Mouse (Mus musculus) intestine, embryonic 16.5 days (tissue): ENCODE data around the gene Kpna2. TPM values are rescaled to one million over a fixed set of nuclear protein-coding genes. Genes with fewer than 3 reads are reported as not detected.
A peak's percentile ranks its signal among the peaks of the same experiment; 100 is the strongest.
"Not testable (repeated sequence)": the region's sequence is repeated elsewhere in the genome, so short reads cannot be mapped to it uniquely, and the experiment has no call there.

Experiments used
- ATAC-seq: fragments of 200-750 bp; cut with Nextera tagmentation; 2 replicates; pipeline ENCODE4 v1.8.0; 2017; ENCODE audit warnings: moderate TSS enrichment, moderate library complexity
- H3K27ac ChIP-seq: fragments of 300-500 bp; sonication (generic); 2 replicates; pipeline ENCODE4 v1.5.1; 2014; ENCODE audit warnings: mild to moderate bottlenecking, low read length
- H3K27me3 ChIP-seq: fragments of 300-500 bp; sonication (generic); replicated peaks from 2 replicates; pipeline ENCODE4 v1.6.1; 2014; ENCODE audit warnings: low read length, control low read depth, mixed read lengths; ENCODE audit not compliant: control insufficient read depth, insufficient read depth
- H3K36me3 ChIP-seq: fragments of 300-500 bp; sonication (generic); 2 replicates; pipeline ENCODE4 v1.6.1; 2014; ENCODE audit warnings: low read length, control low read depth; ENCODE audit not compliant: control insufficient read depth, insufficient read depth
- H3K4me1 ChIP-seq: fragments of 300-500 bp; sonication (generic); 2 replicates; pipeline ENCODE4 v1.6.1; 2014; ENCODE audit warnings: low read length, control low read depth, mixed read lengths; ENCODE audit not compliant: control insufficient read depth, insufficient read depth
- H3K4me2 ChIP-seq: fragments of 300-500 bp; sonication (generic); 2 replicates; pipeline ENCODE4 v1.6.1; 2014; ENCODE audit warnings: low read depth, low read length, control low read depth
- H3K4me3 ChIP-seq: fragments of 300-500 bp; sonication (generic); 2 replicates; pipeline ENCODE4 v1.5.1; 2014; ENCODE audit warnings: mild to moderate bottlenecking, low read length
- H3K9ac ChIP-seq: fragments of 300-500 bp; sonication (generic); 2 replicates; pipeline ENCODE4 v1.6.1; 2014; ENCODE audit warnings: low read depth, low read length
- H3K9me3 ChIP-seq: fragments of 300-500 bp; sonication (generic); 2 replicates; pipeline ENCODE4 v1.6.1; 2016; ENCODE audit warnings: low read length, control low read depth; ENCODE audit not compliant: control insufficient read depth
- WGBS: fragments of 180-500 bp; shearing (Covaris S2); extraction: QIAGEN DNeasy Blood & Tissue Kit; methylation state at CpG from one replicate; pipeline ENCODE4 v1.1.7; 2014; 5-methylcytosine and 5-hydroxymethylcytosine counted together
- polyA plus RNA-seq: library from polyadenylated mRNA; unstranded; fragments of >200 nt; fragmentation: Nextera tagmentation; extraction: Ambion mirVana; gene quantifications from 2 replicates; pipeline ENCODE4 v1.2.1, GENCODE M21; 2015

Gene Kpna2
- polyA plus RNA-seq, 1 experiment from 2014 or later, result 375 TPM

- 22% methylated on average over 18 of the region's 18 CpGs for WGBS
- Histone ChIP-seq H3K27ac (peak overlapping the region; percentile 90), H3K4me2 (peak overlapping the region; percentile 58), H3K9ac (peak overlapping the region; percentile 69), H3K4me3 (peak overlapping the region; percentile 51), H3K27me3 (no peaks in the 10 kb centered on the region), H3K9me3 (no peaks in the 10 kb centered on the region), H3K4me1 (peaks cover 13% of the 10 kb centered on the region), H3K36me3 (no peaks in the 10 kb centered on the region)
- no peak for ATAC-seq
Observed at GRCm38 (mm10) chr11:107011669-107012323, 12.5 kb upstream of the Kpna2 start.

- H3K36me3 ChIP-seq, result no peaks in the 10 kb centered on the region
- H3K4me1 ChIP-seq, result peaks cover 13% of the 10 kb centered on the region
- H3K4me2 ChIP-seq, result no peak overlapping the region
- H3K4me3 ChIP-seq, result no peak overlapping the region
- no peak overlapping the region for H3K27ac ChIP-seq
- H3K27me3 ChIP-seq, result no peaks in the 10 kb centered on the region
- WGBS, result 78% methylated on average over 7 of the region's 7 CpGs
- H3K9ac ChIP-seq, result no peak overlapping the region
- H3K9me3 ChIP-seq, result no peaks in the 10 kb centered on the region
- no peak for ATAC-seq
Observed at GRCm38 (mm10) chr11:107011171-107011570, 11.8 kb upstream of the Kpna2 start.

- no peak overlapping the region for H3K27ac ChIP-seq
- peaks cover 13% of the 10 kb centered on the region for H3K4me1 ChIP-seq
- H3K9ac ChIP-seq, result no peak overlapping the region
- no peaks in the 10 kb centered on the region for H3K9me3 ChIP-seq
- no peaks in the 10 kb centered on the region for H3K27me3 ChIP-seq
- ATAC-seq, result no peak
- WGBS, result 90% methylated on average over 3 of the region's 3 CpGs
- H3K4me3 ChIP-seq, result no peak overlapping the region
- H3K4me2 ChIP-seq, result no peak overlapping the region
- no peaks in the 10 kb centered on the region for H3K36me3 ChIP-seq
Observed at GRCm38 (mm10) chr11:107010447-107010846, 11.1 kb upstream of the Kpna2 start.

- Histone ChIP-seq H3K9ac (no peak overlapping the region), H3K4me3 (no peak overlapping the region), H3K36me3 (no peaks in the 10 kb centered on the region), H3K27me3 (no peaks in the 10 kb centered on the region), H3K27ac (no peak overlapping the region), H3K4me1 (no peaks in the 10 kb centered on the region), H3K9me3 (no peaks in the 10 kb centered on the region), H3K4me2 (no peak overlapping the region)
- 96% methylated on average over 1 of the region's 1 CpGs for WGBS
- no peak for ATAC-seq
Observed at GRCm38 (mm10) chr11:107005538-107005937, 6.2 kb upstream of the Kpna2 start.

GRCm38 (mm10) chr11:107001760-107002675, 2.7 kb upstream of the Kpna2 start:
- WGBS, result 48% methylated on average over 8 of the region's 8 CpGs
- Histone ChIP-seq H3K27me3 (no peaks in the 10 kb centered on the region), H3K4me1 (peaks cover 4% of the 10 kb centered on the region; the same call in 1 of the 2 replicates), H3K9ac (no peak overlapping the region), H3K4me2 (no peak overlapping the region), H3K27ac (peak overlapping the region; percentile 14; the same call in 1 of the 2 replicates), H3K9me3 (no peaks in the 10 kb centered on the region), H3K36me3 (no peaks in the 10 kb centered on the region), H3K4me3 (no peak overlapping the region)
- no peak for ATAC-seq

- H3K9me3 ChIP-seq, result no peaks in the 10 kb centered on the region
- no peaks in the 10 kb centered on the region for H3K27me3 ChIP-seq
- peak overlapping the region; percentile 85 for H3K27ac ChIP-seq
- 69% methylated on average over 9 of the region's 9 CpGs for WGBS
- no peak for ATAC-seq
- H3K4me2 ChIP-seq, result peak overlapping the region; percentile 67
- peak overlapping the region; percentile 39 for H3K4me3 ChIP-seq
- H3K36me3 ChIP-seq, result no peaks in the 10 kb centered on the region
- H3K4me1 ChIP-seq, result peaks cover 10% of the 10 kb centered on the region; the same call in 1 of the 2 replicates
- peak overlapping the region; percentile 66 for H3K9ac ChIP-seq
Observed at GRCm38 (mm10) chr11:106999949-107000513, 690 bp upstream of the Kpna2 start.

- Histone ChIP-seq H3K4me2 (peak overlapping the region; percentile 65), H3K4me1 (peaks cover 17% of the 10 kb centered on the region), H3K4me3 (peak overlapping the region; percentile 98), H3K27me3 (no peaks in the 10 kb centered on the region), H3K27ac (peak overlapping the region; percentile 93), H3K36me3 (0 out of 2 replicates have a peak, but pooled peaks cover 3% of the 10 kb centered on the region), H3K9ac (peak overlapping the region; percentile 93), H3K9me3 (no peaks in the 10 kb centered on the region)
- peak; percentile 8 for ATAC-seq
- WGBS, result under 1% methylated on average over 26 of the region's 26 CpGs
Observed at GRCm38 (mm10) chr11:106998651-106999150, 640 bp downstream of the Kpna2 start.

GRCm38 (mm10) chr11:106997976-106998375, 1.4 kb downstream of the Kpna2 start:
- H3K4me3 ChIP-seq, result peak overlapping the region; percentile 98
- H3K36me3 ChIP-seq, result 0 out of 2 replicates have a peak, but pooled peaks cover 3% of the 10 kb centered on the region
- H3K9ac ChIP-seq, result peak overlapping the region; percentile 93
- no peak for ATAC-seq
- peaks cover 17% of the 10 kb centered on the region for H3K4me1 ChIP-seq
- H3K27ac ChIP-seq, result no peak overlapping the region
- 13% methylated on average over 5 of the region's 5 CpGs for WGBS
- H3K27me3 ChIP-seq, result no peaks in the 10 kb centered on the region
- H3K9me3 ChIP-seq, result no peaks in the 10 kb centered on the region
- peak overlapping the region; percentile 65 for H3K4me2 ChIP-seq

GRCm38 (mm10) chr11:106996492-106996891, 2.8 kb downstream of the Kpna2 start:
- H3K9ac ChIP-seq, H3K9me3 ChIP-seq, H3K27me3 ChIP-seq, H3K27ac ChIP-seq, H3K4me3 ChIP-seq, ATAC-seq, H3K36me3 ChIP-seq, H3K4me2 ChIP-seq: not testable (repeated sequence)
- 91% methylated on average over 7 of the region's 7 CpGs for WGBS
- peaks cover 17% of the 10 kb centered on the region for H3K4me1 ChIP-seq
